Mouse (Mus musculus): ENCODE measurements at regions not wholly inside any gene's neighbourhood (a gene's known extent, or its start where the extent isn't known, plus 50 kb on each side); places are given as distances from the start of the nearest gene placed in this dataset.

DNA sequence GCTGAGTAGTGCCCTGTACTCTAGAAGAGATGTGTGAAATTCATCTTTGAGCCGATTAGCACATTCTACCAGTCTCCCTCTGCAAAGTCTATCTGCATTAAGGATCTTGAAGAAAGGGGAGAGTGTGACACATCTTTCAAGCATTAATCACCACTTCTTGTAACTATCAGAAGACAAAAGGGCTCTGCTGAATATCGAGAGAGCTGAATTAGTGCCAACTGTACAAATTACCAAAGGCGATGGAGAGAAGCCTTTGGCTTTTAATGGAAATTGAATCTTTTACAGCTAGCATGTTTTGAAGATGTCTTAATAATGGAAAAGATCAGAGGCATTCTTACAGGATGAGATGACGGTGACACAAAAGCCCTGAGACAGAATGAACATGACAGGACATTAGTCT is 97.2 kb upstream of the Pam start:
- DNase-seq (ENCODE audit: low read depth, low spot score), result no peak

DNA sequence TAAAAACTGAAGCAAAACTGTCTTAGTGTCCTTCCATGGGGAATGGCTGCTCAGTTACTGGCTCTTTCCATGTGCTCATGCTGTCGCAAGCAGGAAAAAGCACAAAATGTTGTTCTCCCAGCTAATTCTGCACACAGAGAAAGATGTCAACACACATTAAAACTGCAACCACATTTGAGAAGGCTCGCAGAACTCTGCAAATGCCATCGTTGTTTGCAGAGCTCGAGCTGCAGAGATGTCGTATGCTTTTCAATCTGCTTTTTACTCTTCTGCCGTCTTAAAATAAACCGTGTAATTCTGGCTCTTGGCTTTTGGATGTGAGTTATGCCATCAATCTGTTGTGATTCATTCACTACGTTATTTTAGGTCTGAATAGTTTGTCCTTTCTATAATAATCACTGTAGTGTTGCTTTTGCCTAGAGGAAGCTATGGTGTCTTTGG is 96.6 kb upstream of the Pam start:
- no peak for DNase-seq (ENCODE audit: low read depth, low spot score)

DNA sequence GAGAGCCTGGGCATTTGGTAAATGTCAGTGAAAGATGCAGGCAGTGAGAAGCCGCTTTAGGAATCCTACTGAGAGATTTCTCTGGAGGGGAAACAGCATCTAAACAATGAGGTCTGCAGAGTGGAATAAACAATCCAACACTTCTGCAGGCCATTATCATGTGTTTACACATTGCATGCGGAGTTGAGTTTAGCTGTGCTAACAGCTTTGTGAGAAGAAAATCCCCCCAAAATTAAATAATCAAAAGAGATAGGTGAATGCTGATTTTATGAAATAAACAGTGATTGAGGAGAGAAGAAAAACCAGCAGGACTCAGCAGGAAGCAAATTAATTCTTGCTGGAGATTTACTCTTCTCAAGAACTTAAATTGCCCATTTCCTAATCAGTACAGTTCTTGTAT is 95.9 kb upstream of the Pam start:
- DNase-seq (ENCODE audit: low read depth, low spot score), result no peak

DNA sequence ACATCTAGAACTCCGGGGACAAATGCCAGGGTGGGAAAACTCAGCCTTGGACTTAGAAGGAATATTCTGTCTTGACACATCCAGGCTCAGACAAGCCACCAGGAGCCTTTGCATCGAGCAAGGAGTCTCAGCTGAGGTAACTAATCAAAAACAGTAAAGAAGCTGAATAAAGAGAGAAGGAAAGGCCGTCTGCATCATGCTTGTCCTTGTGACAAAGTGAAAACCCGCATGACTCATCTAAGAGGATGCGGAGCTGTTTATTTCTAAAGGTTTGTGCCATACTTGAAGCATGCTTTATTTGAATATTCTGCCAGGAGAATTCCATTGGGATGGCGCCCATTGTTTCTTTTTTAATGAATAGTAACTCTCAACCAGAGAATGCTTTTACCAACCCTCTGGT is 95.3 kb upstream of the Pam start:
- no peak for DNase-seq (ENCODE audit: low read depth, low spot score)

DNA sequence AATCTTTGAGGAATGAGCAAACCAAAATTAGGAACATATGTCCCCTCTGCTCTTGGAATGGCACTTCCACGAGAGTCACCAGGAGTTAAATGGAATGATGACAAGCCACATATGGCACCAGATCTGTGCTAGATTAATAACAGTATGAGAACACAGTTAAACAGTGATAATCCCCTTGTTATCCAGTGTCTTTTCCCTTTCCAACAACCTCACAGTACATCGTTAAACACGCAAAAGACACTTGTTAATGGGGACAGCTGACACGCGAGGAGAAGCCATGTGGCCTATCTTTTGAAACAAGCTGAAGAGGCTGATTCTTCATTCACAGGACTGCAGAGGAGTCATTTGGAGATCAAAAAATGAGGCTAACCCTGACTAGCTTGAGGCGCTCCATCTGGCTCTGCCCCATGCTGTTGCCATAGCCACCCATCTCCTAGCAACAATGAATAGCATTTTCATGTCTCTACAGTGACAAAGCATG is 94.6 kb upstream of the Pam start:
- no peak for DNase-seq (ENCODE audit: low read depth, low spot score)

DNA sequence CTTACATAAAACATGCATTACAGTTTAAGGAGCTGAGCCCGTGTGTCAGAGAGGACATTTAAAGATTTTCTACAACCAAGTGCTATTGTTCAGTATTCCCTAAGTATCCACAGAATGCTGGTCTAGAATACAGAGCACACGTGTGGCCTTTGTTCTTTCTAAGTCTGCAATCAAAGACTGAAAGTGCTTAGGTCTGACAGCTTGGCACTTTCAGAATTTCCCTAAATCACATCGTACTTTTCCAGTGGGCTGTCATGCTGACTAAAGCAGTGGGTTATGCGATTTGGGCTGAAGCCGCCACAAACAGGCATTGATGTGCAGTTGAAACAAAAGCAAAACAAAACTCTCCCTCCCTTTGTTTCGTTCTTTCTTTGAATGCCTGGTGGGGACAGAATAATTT is 84.9 kb upstream of the Pam start:
- DNase-seq (ENCODE audit: low read depth, low spot score), result no peak

DNA sequence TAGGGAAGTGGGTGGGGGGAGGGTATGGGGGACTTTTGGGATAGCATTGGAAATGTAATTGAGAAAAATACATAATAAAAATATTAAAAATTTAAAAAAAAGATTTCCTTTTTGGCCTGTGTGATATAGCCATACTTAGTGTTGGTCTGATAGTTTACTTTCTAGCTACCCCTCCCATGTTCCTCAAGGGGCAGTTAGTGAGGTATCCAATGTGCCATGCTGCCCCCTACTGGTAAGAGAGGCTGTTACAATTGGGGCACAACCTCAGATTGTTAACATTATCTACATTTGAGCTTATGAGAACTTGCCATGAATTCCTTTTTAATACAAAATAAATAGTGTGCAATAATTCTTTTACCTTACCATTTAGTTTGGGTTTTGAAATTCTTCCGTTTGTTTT is 83.6 kb upstream of the Pam start:
- peak; percentile 69 for DNase-seq (ENCODE audit: low read depth, low spot score)

DNA sequence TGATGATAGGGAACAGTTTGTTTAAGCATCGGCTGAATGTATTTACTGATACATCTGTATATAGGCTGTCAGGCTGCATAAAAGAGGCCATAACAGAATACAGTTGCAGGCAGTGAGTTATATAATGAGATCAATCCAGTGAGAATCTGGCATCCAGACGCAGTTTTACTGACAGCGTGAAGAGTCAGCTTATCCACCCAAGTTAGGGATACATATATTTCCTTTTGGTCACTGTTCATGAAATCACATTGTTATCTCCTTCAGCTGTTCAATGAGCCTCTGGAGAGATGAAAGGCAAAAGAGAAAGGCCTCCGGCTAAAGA is 79.3 kb upstream of the Pam start:
- DNase-seq (ENCODE audit: low read depth, low spot score), result no peak

DNA sequence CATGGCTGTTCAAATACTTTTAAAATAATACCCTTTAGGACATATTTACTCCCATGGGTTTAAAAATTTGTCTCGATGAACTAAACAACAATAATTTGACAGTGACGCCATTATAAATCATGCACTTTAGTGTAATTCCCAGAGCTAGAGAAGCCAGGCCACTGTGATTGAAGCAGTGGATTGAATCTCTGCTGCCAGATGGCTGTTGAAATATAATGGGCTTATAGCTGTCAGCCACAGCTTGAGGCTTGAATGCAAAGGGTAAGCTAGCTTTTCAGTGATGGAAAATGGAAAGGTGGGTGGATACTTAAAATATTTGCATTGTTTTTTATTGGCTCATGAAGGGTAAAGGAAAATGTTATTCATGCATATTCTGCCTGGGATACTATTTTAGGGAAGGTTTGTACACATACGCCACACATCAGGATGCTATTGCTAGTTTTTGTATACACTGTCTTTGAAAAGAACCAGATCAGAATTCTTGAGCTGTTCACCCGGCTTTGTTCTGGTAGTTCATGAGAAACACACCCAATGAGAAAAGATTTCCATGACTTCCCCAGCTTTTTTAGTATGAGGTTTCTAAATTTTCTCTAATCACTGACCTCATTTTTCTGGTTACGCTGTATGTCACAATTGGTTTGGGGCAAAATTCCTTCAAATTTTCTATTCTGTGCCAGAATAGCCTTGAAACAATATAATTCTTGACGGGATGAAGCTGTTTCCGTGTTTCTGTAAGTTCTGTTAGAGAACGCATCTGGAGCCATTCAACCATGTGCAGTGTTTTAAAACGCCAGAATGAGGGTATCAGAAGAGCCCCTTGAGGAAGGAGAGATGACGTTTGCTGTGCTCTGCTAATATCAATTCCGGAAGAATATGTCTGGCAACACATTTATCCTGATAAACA is 78.7 kb upstream of the Pam start:
- DNase-seq (ENCODE audit: low read depth, low spot score), result no peak

DNA sequence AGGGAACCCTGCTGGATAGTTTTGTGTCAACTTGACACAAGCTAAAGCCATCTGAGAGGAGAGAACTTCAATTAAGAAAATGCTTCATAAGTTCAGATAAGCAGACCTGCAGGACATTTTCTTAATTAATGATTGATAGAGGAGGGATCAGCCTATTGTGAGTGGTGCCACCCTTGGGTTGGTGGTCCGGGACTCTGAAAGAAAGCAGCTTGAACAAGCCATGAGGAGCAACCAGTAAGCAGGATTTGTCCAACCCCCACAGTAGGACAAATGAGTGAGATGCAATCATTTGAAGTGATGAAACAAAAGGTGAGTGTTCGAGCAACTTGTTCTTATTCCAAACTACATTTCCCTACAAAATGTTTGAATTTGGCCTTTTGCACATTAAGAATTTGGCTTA is 78.0 kb upstream of the Pam start:
- DNase-seq (ENCODE audit: low read depth, low spot score), result no peak

DNA sequence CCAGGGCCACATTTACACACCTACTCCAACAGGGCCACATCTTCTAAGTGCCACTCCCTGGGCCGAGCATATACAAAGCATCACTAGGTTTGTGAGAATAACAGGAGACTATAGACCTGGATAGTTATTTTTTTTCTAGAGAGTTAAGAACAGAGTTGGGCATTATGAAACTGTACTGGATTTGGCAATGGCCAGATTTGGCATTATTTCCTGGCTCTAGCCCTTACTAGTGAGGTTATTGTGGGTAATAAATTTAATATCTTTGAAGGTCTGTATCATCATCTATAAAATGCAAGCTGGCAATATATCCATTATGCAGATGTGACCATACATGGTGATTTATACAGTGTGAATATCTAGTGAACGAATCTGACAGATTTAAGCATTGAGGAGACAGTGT is 75.8 kb upstream of the Pam start:
- no peak for DNase-seq (ENCODE audit: low read depth, low spot score)

DNA sequence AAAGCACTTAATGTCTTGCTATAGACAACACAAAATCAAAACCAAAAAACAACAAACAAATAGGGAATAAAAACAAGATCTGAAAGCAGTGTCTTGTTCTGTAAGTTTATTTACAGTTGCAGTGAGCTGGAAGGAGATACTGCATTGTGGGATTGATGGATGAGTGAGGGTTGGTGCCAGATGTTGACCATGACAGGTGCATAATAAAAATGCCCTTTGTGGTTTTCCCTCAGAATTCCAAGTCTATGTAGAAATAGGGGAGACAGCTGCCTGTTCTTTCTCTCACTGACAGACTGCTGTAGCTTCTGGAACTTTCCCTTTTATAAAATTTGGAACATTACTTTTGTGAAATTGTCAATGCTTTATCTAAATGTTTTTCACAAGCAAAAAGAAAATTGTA is 73.9 kb upstream of the Pam start:
- no peak for DNase-seq (ENCODE audit: low read depth, low spot score)

DNA sequence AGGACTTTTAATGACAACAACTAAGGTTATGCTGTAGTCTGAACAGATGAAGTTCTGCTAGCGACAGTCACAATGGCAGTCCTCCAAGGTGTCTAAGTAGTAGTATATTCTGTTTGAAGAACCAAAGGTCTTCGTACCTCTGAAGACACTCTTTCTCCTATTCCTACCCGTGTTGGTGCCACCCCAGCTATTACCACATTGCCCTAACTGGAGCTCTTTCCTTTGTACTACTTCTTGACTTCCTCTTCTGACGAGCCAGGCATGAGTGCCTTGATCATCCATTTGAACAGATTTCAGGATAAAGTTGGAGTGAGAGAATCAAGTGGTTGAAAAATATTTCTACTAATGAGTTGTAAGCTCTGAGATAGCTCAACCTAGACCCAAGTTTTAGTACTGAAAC is 72.4 kb upstream of the Pam start:
- DNase-seq (ENCODE audit: low read depth, low spot score), result no peak

DNA sequence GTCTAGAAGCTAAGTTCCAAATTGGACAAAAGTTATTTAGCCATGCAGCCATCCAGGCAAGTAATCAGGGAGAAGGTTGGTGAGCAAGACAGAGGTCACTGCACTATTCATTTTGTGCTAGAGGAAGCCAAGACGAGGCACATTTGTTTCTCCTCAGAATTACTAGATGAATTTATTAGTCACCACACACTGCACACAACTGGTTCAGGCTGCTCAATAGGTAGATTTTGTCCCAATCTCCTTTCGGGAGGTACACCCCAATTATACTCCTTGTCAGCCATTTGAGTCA is 67.1 kb upstream of the Pam start:
- DNase-seq (ENCODE audit: low read depth, low spot score), result no peak

DNA sequence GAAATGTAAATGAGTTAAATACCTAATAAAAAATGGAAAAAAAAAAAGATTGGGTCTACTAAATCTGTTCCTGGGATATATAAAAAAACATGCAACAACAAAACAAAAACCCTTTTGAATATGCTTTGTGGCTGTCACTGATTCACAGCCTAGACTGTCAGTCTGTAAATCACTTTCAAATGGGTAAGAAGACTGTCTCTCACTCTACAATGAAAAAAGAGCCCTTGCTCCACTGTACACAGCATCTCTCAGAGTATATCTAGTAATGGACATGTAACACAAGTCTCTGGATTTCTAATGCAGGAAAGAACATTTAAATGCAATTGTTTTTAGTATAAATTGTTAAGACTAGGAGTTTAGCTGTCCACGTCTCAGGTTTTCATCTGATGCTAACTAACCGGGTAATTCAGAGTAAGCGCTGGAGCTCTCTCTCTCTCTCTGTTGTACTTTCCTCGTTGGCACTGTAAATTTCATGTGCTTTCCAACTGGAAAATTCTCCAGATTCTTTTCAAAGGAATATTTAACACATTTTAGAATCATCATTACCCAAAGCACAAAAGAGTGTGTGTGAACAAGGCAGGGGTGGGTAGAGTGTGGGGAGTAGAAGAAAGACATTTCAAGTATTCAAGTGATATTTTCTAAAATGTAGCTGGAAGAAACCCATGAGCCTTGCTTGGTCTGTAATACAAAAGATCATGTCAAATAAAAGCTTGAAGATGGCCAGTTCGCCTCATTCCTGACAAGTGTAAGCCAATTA is 66.6 kb upstream of the Pam start:
- no peak for DNase-seq (ENCODE audit: low read depth, low spot score)

DNA sequence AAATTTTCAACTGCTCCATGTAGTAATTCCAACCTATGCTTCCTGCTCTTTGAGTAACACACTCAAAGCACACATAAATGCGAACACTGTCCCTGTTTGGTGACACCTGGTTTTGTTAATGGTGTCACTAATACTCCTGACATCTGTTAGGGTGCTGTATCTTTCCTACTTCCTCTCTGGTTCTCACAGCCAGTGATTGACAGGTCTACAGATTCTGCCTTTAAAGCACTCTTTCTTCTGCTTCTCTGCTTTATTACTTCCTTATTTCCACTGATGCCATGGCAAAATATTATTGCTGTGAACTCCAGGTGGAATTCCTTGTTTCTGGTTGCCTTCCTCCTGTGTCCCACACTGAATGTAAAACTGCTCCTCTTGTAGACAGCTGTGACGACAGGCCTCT is 63.5 kb upstream of the Pam start:
- DNase-seq (ENCODE audit: low read depth, low spot score), result no peak

DNA sequence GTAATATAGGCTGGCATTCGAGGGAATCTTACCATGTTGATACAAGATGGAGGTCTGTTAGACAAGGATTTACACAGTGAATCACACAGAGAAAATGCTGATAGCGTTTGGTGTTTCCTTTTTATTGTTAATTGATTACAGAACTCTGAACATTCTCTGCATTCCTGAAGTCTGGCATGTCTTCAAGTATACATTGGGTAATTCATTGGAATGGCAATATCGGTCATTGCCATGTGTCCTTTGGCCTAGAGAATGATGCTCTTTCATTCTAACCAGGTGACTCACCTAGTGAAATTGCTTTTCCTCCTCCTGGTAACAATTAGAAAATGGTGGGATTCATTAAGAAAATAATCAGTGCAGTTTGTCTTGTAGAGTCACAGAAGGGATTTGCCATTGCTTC is 51.9 kb upstream of the Pam start:
- no peak for DNase-seq (ENCODE audit: low read depth, low spot score)
